8 mouse cellular contexts compared by ENCODE assay signal in genomic region chr11:60931282-60931868, GRCm38 (mm10). TPM values are rescaled to one million over a fixed set of nuclear protein-coding genes. Genes with fewer than 3 reads are reported as not detected.
DNase-seq lines count a peak whose midpoint lies in the region; ATAC-seq lines count a peak whose summit lies in the region.

No protein-coding gene starts in this region.

- H3K4me1 ChIP-seq in embryonic facial prominence, embryonic 10.5 days = peaks cover 62% of the 10 kb centered on the region
- H3K4me1 ChIP-seq in intestine, embryonic 14.5 days (replicated peaks; ENCODE audit: control insufficient read depth, insufficient read depth, low read length) = peaks cover 19% of the 10 kb centered on the region
- H3K4me1 ChIP-seq in midbrain, embryonic 10.5 days = peaks cover 57% of the 10 kb centered on the region

- H3K36me3 ChIP-seq in embryonic facial prominence, embryonic 10.5 days (replicated peaks) = peaks cover 14% of the 10 kb centered on the region; the same call in 1 of the 2 replicates
- no peaks in the 10 kb centered on the region; the same call in 1 of the 2 replicates for H3K36me3 ChIP-seq in intestine, embryonic 14.5 days (ENCODE audit: control insufficient read depth, insufficient read depth, low read length)
- peaks cover 11% of the 10 kb centered on the region for H3K36me3 ChIP-seq in midbrain, embryonic 10.5 days

- peak overlapping the region; percentile 90 for H3K27ac ChIP-seq in embryonic facial prominence, embryonic 10.5 days (replicated peaks)
- no peak overlapping the region for H3K27ac ChIP-seq in intestine, embryonic 14.5 days (ENCODE audit: low read depth)
- H3K27ac ChIP-seq in midbrain, embryonic 10.5 days (replicated peaks) = peak overlapping the region; percentile 88

- peak; percentile 55 for DNase-seq in kidney, adult 18-20 months
- no peak for DNase-seq in kidney, postnatal 14 days
- no peak for DNase-seq in embryonic facial prominence, embryonic 10.5 days (ENCODE audit: low spot score)
- no peak for DNase-seq in intestine, embryonic 14.5 days (ENCODE audit: low spot score)
- no peak for DNase-seq in midbrain, embryonic 10.5 days (ENCODE audit: low spot score)
- DNase-seq in right cerebral cortex, postnatal 25 days = no peak
- no peak for DNase-seq in ovary, postnatal 10 days (ENCODE audit: low spot score)
- DNase-seq in adipocyte (ENCODE audit: low spot score) = no peak

- peak overlapping the region; percentile 29; the same call in 1 of the 2 replicates for H3K9ac ChIP-seq in intestine, embryonic 14.5 days (ENCODE audit: low read length)

- H3K9me3 ChIP-seq in embryonic facial prominence, embryonic 10.5 days = no peaks in the 10 kb centered on the region
- H3K9me3 ChIP-seq in intestine, embryonic 14.5 days (ENCODE audit: control insufficient read depth, low read length) = no peaks in the 10 kb centered on the region
- no peaks in the 10 kb centered on the region for H3K9me3 ChIP-seq in midbrain, embryonic 10.5 days (replicated peaks)

- 3% methylated on average over 30 of the region's 30 CpGs for WGBS in embryonic facial prominence, embryonic 10.5 days
- WGBS in intestine, embryonic 14.5 days = 2% methylated on average over 30 of the region's 30 CpGs
- WGBS in midbrain, embryonic 10.5 days = 4% methylated on average over 30 of the region's 30 CpGs

- peak; percentile 44 for ATAC-seq in intestine, embryonic 14.5 days (replicated peaks; ENCODE audit: low FRiP score, low TSS enrichment, low read depth)

- H3K27me3 ChIP-seq in embryonic facial prominence, embryonic 10.5 days (replicated peaks; ENCODE audit: low read depth, poor library complexity, severe bottlenecking) = peaks cover 8% of the 10 kb centered on the region; the same call in 1 of the 2 replicates
- no peaks in the 10 kb centered on the region for H3K27me3 ChIP-seq in intestine, embryonic 14.5 days (replicated peaks; ENCODE audit: control insufficient read depth, insufficient read depth, low read length)
- no peaks in the 10 kb centered on the region; the same call in 1 of the 2 replicates for H3K27me3 ChIP-seq in midbrain, embryonic 10.5 days (ENCODE audit: low read depth, poor library complexity, severe bottlenecking)

- peak overlapping the region; percentile 89 for H3K4me3 ChIP-seq in embryonic facial prominence, embryonic 10.5 days
- peak overlapping the region; percentile 95 for H3K4me3 ChIP-seq in intestine, embryonic 14.5 days (ENCODE audit: low read depth, low read length)
- peak overlapping the region; percentile 91 for H3K4me3 ChIP-seq in midbrain, embryonic 10.5 days

- H3K4me2 ChIP-seq in intestine, embryonic 14.5 days (ENCODE audit: low read length) = peak overlapping the region; percentile 89

RNA-seq across cellular contexts. Expression of gene Map2k3, which starts 0.5 kb away (rescaled TPM):
- 79.7 and 87.1 TPM in 2 replicates for polyA plus RNA-seq in embryonic facial prominence, embryonic 10.5 days (2016; fragmentation: Nextera tagmentation; extraction: Ambion mirVana)
- polyA plus RNA-seq in intestine, embryonic 14.5 days (2014; fragmentation: Nextera tagmentation; extraction: Ambion mirVana) = 91.7 and 94.5 TPM in 2 replicates
- 55.7 and 65.1 TPM in 2 replicates for polyA plus RNA-seq in midbrain, embryonic 10.5 days (2016; fragmentation: Nextera tagmentation; extraction: Ambion mirVana)

RNA-seq across cellular contexts. Expression of gene Natd1, which starts 16.8 kb away (rescaled TPM):
- polyA plus RNA-seq in embryonic facial prominence, embryonic 10.5 days (2016; fragmentation: Nextera tagmentation; extraction: Ambion mirVana) = 17.6 and 19.9 TPM in 2 replicates
- polyA plus RNA-seq in intestine, embryonic 14.5 days (2014; fragmentation: Nextera tagmentation; extraction: Ambion mirVana) = 15.4 and 16.8 TPM in 2 replicates
- polyA plus RNA-seq in midbrain, embryonic 10.5 days (2016; fragmentation: Nextera tagmentation; extraction: Ambion mirVana) = 18.0 and 26.9 TPM in 2 replicates

RNA-seq across cellular contexts. Expression of gene Tmem11, which starts 52.3 kb away (rescaled TPM):
- 69.5 and 71.6 TPM in 2 replicates for polyA plus RNA-seq in embryonic facial prominence, embryonic 10.5 days (2016; fragmentation: Nextera tagmentation; extraction: Ambion mirVana)
- 73.9 and 81.6 TPM in 2 replicates for polyA plus RNA-seq in intestine, embryonic 14.5 days (2014; fragmentation: Nextera tagmentation; extraction: Ambion mirVana)
- polyA plus RNA-seq in midbrain, embryonic 10.5 days (2016; fragmentation: Nextera tagmentation; extraction: Ambion mirVana) = 71.0 and 75.7 TPM in 2 replicates
